Mouse (Mus musculus): ENCODE results near the gene Tollip. TPM values are rescaled to one million over a fixed set of nuclear protein-coding genes. Genes with fewer than 3 reads are reported as not detected.

Gene Tollip
- 63.0 and 65.5 TPM in 2 replicates for polyA plus RNA-seq (2021; fragmentation: Nextera tagmentation)
- long read RNA-seq, experiment 1, transcript Tollip-201 (6 exons, 3,788 nt): major isoform, 125 of 189 reads
- long read RNA-seq, experiment 1, transcript Tollip-203 (7 exons, 1,892 nt): minor isoform, 6 of 189 reads
- long read RNA-seq, experiment 1, partial matches to known transcripts: 14 of 189 reads
- long read RNA-seq, experiment 1, other reads (novel, unspliced or antisense): 43 of 189 reads
- long read RNA-seq, experiment 2, transcript Tollip-203 (7 exons, 1,892 nt): minor isoform, 50 of 951 reads
- long read RNA-seq, experiment 2, transcript Tollip-201 (6 exons, 3,788 nt): major isoform, 854 of 951 reads
- long read RNA-seq, experiment 2, partial matches to known transcripts: 10 of 951 reads
- long read RNA-seq, experiment 2, other reads (novel, unspliced or antisense): 37 of 951 reads

DNA sequence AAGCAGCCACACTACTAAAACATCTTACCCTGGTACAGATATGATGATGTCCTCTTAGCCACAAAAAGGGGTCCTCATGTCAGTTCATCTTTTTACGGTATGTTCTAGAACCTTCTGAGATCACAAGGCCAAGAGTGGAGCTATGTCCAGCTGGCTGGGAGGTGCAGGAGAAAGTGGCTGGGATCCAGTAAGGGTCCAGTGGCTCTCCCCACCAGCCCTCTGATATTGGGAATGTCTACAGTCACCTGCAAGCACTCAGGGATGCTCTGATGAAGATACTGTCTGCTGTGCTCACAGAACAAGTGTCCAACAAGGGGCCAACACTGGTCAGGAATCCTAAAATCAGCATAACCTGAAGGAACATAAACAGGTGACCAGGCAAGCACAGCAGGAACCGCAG is at the start of gene Tollip:
Gene Tollip, minus strand, starts transcription at position 101 of the 400 bp plus-strand sequence.

DNA sequence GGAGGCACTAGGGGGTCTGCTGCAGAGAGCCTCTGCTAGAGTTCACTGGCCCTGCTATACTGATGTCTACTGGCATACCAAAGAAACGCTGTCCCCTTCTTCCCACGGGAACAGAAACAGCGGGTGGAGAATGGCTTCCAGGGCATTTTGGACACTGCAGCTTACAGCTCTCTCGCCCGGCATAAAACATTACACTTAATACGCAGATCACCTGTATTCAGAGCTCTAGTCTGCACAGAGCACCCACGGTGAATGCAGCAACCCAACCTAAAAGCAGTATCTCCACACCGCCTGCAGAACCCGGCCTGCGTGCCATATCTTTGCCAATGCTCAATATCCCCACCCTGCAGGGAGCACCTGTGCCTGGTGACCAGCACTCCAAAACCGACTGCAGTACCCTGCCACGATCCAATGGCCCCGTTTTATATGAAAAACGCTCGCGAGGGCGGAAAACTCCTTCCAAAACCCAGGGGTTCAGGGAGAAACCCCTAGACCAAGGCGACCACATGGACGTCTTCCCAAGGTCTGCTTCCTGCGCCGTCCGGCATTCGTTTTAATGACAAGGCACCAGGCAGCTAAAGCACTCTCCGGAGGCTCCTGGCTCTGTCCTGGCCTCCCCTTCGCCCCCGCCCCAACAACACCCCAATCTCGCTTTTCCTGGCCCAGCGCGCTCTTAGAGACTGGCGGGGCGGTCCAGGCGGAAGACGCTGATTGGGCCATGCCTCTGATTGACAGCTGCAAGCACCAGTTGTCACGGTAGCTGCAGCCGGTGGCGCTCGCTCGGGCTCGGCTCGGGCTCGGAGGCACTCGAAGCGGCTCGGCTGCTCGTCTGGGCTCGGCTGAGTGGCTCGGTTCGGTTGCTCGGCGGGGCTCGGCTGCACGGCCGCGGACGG is 30.8 kb upstream of the Tollip start, which contains the start of gene Brsk2:
Gene Brsk2, plus strand, starts transcription at position 846 of the 893 bp plus-strand sequence.

DNA sequence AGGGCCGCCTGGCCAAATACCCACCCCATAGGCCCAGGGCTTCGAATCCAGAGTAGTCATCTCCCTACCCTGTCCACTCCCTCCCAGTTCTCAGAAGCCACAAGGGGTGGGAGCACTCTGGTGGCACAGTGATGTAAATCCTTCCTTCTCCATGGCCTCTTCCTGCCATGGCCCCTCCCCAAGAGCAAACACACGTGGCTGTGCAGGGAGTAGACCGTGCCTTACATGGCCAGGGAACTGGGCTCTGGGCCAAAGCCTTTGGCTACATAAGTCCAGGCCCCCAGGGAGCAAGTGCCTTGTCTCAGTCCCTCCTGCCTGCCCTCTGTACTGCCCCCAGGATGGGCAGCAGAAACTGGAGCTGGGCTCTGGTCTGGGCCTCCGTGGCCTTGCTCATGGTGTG is 79.5 kb downstream of the Tollip start, which contains the start of gene Muc5b:
Gene Muc5b, plus strand, starts transcription at position 292 of the 400 bp plus-strand sequence.

Other genes with a start within 250 kb of the Tollip start
- not detected in 2 replicates for gene Muc2, start 228.2 kb downstream of the Tollip start, polyA plus RNA-seq (2021; fragmentation: Nextera tagmentation)
- gene Muc5ac, start 129.5 kb downstream of the Tollip start, polyA plus RNA-seq (2021; fragmentation: Nextera tagmentation): not detected in 2 replicates
- gene Muc5b, start 79.4 kb downstream of the Tollip start, polyA plus RNA-seq (2021; fragmentation: Nextera tagmentation): not detected in 2 replicates
- gene Brsk2, start 31.2 kb upstream of the Tollip start, polyA plus RNA-seq (2021; fragmentation: Nextera tagmentation): 13.8 and 18.3 TPM in 2 replicates
- 42.0 and 42.7 TPM in 2 replicates for gene Mob2, start 142.6 kb upstream of the Tollip start, polyA plus RNA-seq (2021; fragmentation: Nextera tagmentation)
- 22.7 and 63.1 TPM in 2 replicates for gene Dusp8, start 177.3 kb upstream of the Tollip start, polyA plus RNA-seq (2021; fragmentation: Nextera tagmentation)
- not detected in 2 replicates for gene Gm45618, start 202.2 kb upstream of the Tollip start, polyA plus RNA-seq (2021; fragmentation: Nextera tagmentation)
- gene Gm39115, start 217.5 kb upstream of the Tollip start, polyA plus RNA-seq (2021; fragmentation: Nextera tagmentation): not detected in 2 replicates
- gene Gm45337, start 226.1 kb upstream of the Tollip start, polyA plus RNA-seq (2021; fragmentation: Nextera tagmentation): not detected in 2 replicates
- gene Gm29735, start 238.6 kb upstream of the Tollip start, polyA plus RNA-seq (2021; fragmentation: Nextera tagmentation): not detected in 2 replicates
- not detected in 2 replicates for gene Gm4553, start 247.2 kb upstream of the Tollip start, polyA plus RNA-seq (2021; fragmentation: Nextera tagmentation)